In genomic region chr6:43021967-43022366, GRCm38 (mm10) we compare ENCODE assay signal across 8 mouse cellular contexts.
DNase-seq lines count a peak whose midpoint lies in the region; ATAC-seq and TF ChIP-seq lines count a peak whose summit lies in the region.

No protein-coding gene starts in this region.

- DNase-seq in CD4-positive, CD25-positive, alpha-beta regulatory T cell, adult 2 months (ENCODE audit: low read depth, low spot score): peak; percentile 50
- peak; percentile 5 for DNase-seq in kidney, postnatal 14 days
- DNase-seq in kidney, adult 18-20 months: no peak
- peak; percentile 23 for DNase-seq in embryo, embryonic 11.5 days (ENCODE audit: low read depth, low spot score)
- DNase-seq in right cerebral cortex, postnatal 4 days: peak; percentile 22
- DNase-seq in gastrocnemius, postnatal 25 days: no peak

- ATAC-seq in CD4-positive, CD25-positive, alpha-beta regulatory T cell, adult 4 months: no peak

- peaks cover 2% of the 10 kb centered on the region; the same call in 1 of the 2 replicates for H3K9me3 ChIP-seq in E14TG2a.4 (ENCODE audit: low read length)

- no peaks in the 10 kb centered on the region for H3K27me3 ChIP-seq in E14TG2a.4 (ENCODE audit: insufficient read depth, low read length)

- H3K36me3 ChIP-seq in E14TG2a.4 (ENCODE audit: insufficient read depth, low read length): no peaks in the 10 kb centered on the region

- peak; percentile 97 for TF ChIP-seq CTCF in E14TG2a.4 (conservative IDR thresholded peaks at IDR 0.05; ENCODE audit: low read length)

- H3K4me1 ChIP-seq in E14TG2a.4 (replicated peaks; ENCODE audit: low read depth, low read length): no peaks in the 10 kb centered on the region

- H3K4me3 ChIP-seq in E14TG2a.4 (replicated peaks; ENCODE audit: low read length): no peak overlapping the region

Comparison
In these comparisons a context has a peak if more than half of its experiments do, and no peak if none do; other contexts are left out.
1. DNase-seq: peak in CD4-positive, CD25-positive, alpha-beta regulatory T cell, adult 2 months (single experiment), kidney, postnatal 14 days (single experiment), embryo, embryonic 11.5 days (single experiment) and right cerebral cortex, postnatal 4 days (single experiment); none in kidney, adult 18-20 months (single experiment) and gastrocnemius, postnatal 25 days (single experiment).